Mouse (Mus musculus): ENCODE data around the gene Dnase1l3. TPM values are rescaled to one million over a fixed set of nuclear protein-coding genes. Genes with fewer than 3 reads are reported as not detected.
A peak's percentile ranks its signal among the peaks of the same experiment; 100 is the strongest.

Dnase1l3 gene
- polyA plus RNA-seq, 1 experiment from 2014 or later, result 0.08 TPM

- H3K27me3 ChIP-seq (ENCODE audit: control insufficient read depth, insufficient read depth, low read length), result peaks cover 12% of the 10 kb centered on the region
- no peak overlapping the region for H3K9ac ChIP-seq (replicated peaks; ENCODE audit: low read length)
- DNase-seq (ENCODE audit: low spot score) (no peak), ATAC-seq (replicated peaks; ENCODE audit: insufficient number of reproducible peaks, low FRiP score, low TSS enrichment, low read depth) (no peak)
- H3K9me3 ChIP-seq (replicated peaks; ENCODE audit: control insufficient read depth, low read length), result no peaks in the 10 kb centered on the region
- H3K36me3 ChIP-seq (replicated peaks; ENCODE audit: control insufficient read depth, insufficient read depth, low read depth, low read length), result no peaks in the 10 kb centered on the region
- H3K4me1 ChIP-seq (ENCODE audit: control insufficient read depth, insufficient read depth, low read length), result no peaks in the 10 kb centered on the region
- 23% methylated on average over 17 of the region's 17 CpGs for WGBS
- H3K27ac ChIP-seq (replicated peaks; ENCODE audit: low read depth, low read length), result no peak overlapping the region
- no peak overlapping the region; the same call in 1 of the 2 replicates for H3K4me2 ChIP-seq (ENCODE audit: low read depth, low read length)
- H3K4me3 ChIP-seq (ENCODE audit: low read depth, low read length), result no peak overlapping the region
Measured at GRCm38 (mm10) chr14:8000831-8001685, 6.7 kb upstream of the Dnase1l3 start.

- H3K27me3 ChIP-seq (ENCODE audit: control insufficient read depth, insufficient read depth, low read length), result peaks cover 12% of the 10 kb centered on the region
- H3K4me3 ChIP-seq (ENCODE audit: low read depth, low read length), result no peak overlapping the region
- H3K36me3 ChIP-seq (replicated peaks; ENCODE audit: control insufficient read depth, insufficient read depth, low read depth, low read length), result no peaks in the 10 kb centered on the region
- H3K4me1 ChIP-seq (ENCODE audit: control insufficient read depth, insufficient read depth, low read length), result no peaks in the 10 kb centered on the region
- no peak for DNase-seq (ENCODE audit: low spot score)
- WGBS, result 83% methylated on average over 5 of the region's 5 CpGs
- no peak overlapping the region for H3K27ac ChIP-seq (replicated peaks; ENCODE audit: low read depth, low read length)
- no peak overlapping the region for H3K9ac ChIP-seq (replicated peaks; ENCODE audit: low read length)
- no peak overlapping the region for H3K4me2 ChIP-seq (ENCODE audit: low read depth, low read length)
- ATAC-seq (replicated peaks; ENCODE audit: insufficient number of reproducible peaks, low FRiP score, low TSS enrichment, low read depth), result no peak
- H3K9me3 ChIP-seq (replicated peaks; ENCODE audit: control insufficient read depth, low read length), result no peaks in the 10 kb centered on the region
Measured at GRCm38 (mm10) chr14:8000247-8000646, 5.9 kb upstream of the Dnase1l3 start.

GRCm38 (mm10) chr14:7999435-7999834 is 5.1 kb upstream of the Dnase1l3 start:
- no peaks in the 10 kb centered on the region for H3K9me3 ChIP-seq (replicated peaks; ENCODE audit: control insufficient read depth, low read length)
- DNase-seq (ENCODE audit: low spot score) (no peak), ATAC-seq (replicated peaks; ENCODE audit: insufficient number of reproducible peaks, low FRiP score, low TSS enrichment, low read depth) (no peak)
- H3K4me1 ChIP-seq (ENCODE audit: control insufficient read depth, insufficient read depth, low read length), result no peaks in the 10 kb centered on the region
- H3K36me3 ChIP-seq (replicated peaks; ENCODE audit: control insufficient read depth, insufficient read depth, low read depth, low read length), result no peaks in the 10 kb centered on the region
- H3K27ac ChIP-seq (replicated peaks; ENCODE audit: low read depth, low read length), result no peak overlapping the region
- H3K4me2 ChIP-seq (ENCODE audit: low read depth, low read length), result no peak overlapping the region
- H3K9ac ChIP-seq (replicated peaks; ENCODE audit: low read length), result no peak overlapping the region
- no peak overlapping the region for H3K4me3 ChIP-seq (ENCODE audit: low read depth, low read length)
- WGBS, result 79% methylated on average over 5 of the region's 5 CpGs
- H3K27me3 ChIP-seq (ENCODE audit: control insufficient read depth, insufficient read depth, low read length), result peaks cover 12% of the 10 kb centered on the region

- Histone ChIP-seq H3K27me3 (ENCODE audit: control insufficient read depth, insufficient read depth, low read length) (peaks cover 12% of the 10 kb centered on the region), H3K4me1 (ENCODE audit: control insufficient read depth, insufficient read depth, low read length) (no peaks in the 10 kb centered on the region), H3K4me3 (ENCODE audit: low read depth, low read length) (no peak overlapping the region), H3K9me3 (replicated peaks; ENCODE audit: control insufficient read depth, low read length) (no peaks in the 10 kb centered on the region), H3K27ac (replicated peaks; ENCODE audit: low read depth, low read length) (no peak overlapping the region), H3K4me2 (ENCODE audit: low read depth, low read length) (no peak overlapping the region), H3K36me3 (replicated peaks; ENCODE audit: control insufficient read depth, insufficient read depth, low read depth, low read length) (no peaks in the 10 kb centered on the region), H3K9ac (replicated peaks; ENCODE audit: low read length) (no peak overlapping the region)
- DNase-seq (ENCODE audit: low spot score), result no peak
- ATAC-seq (replicated peaks; ENCODE audit: insufficient number of reproducible peaks, low FRiP score, low TSS enrichment, low read depth), result no peak
- WGBS, result 68% methylated on average over 3 of the region's 3 CpGs
Measured at GRCm38 (mm10) chr14:7999030-7999429, 4.7 kb upstream of the Dnase1l3 start.

- Histone ChIP-seq H3K4me3 (ENCODE audit: low read depth, low read length) (no peak overlapping the region), H3K27ac (replicated peaks; ENCODE audit: low read depth, low read length) (no peak overlapping the region), H3K36me3 (replicated peaks; ENCODE audit: control insufficient read depth, insufficient read depth, low read depth, low read length) (no peaks in the 10 kb centered on the region), H3K9me3 (replicated peaks; ENCODE audit: control insufficient read depth, low read length) (no peaks in the 10 kb centered on the region), H3K4me2 (ENCODE audit: low read depth, low read length) (0 out of 2 replicates have a peak overlapping the region, but pooled peaks have one; percentile 23), H3K27me3 (ENCODE audit: control insufficient read depth, insufficient read depth, low read length) (peaks cover 12% of the 10 kb centered on the region), H3K4me1 (ENCODE audit: control insufficient read depth, insufficient read depth, low read length) (no peaks in the 10 kb centered on the region), H3K9ac (replicated peaks; ENCODE audit: low read length) (peak overlapping the region; percentile 41; the same call in 1 of the 2 replicates)
- no peak for ATAC-seq (replicated peaks; ENCODE audit: insufficient number of reproducible peaks, low FRiP score, low TSS enrichment, low read depth)
- peak; percentile 88 for DNase-seq (ENCODE audit: low spot score)
- 4% methylated on average over 15 of the region's 15 CpGs for WGBS
Measured at GRCm38 (mm10) chr14:7997255-7997696, 2.9 kb upstream of the Dnase1l3 start.

- DNase-seq (ENCODE audit: low spot score) (no peak), ATAC-seq (replicated peaks; ENCODE audit: insufficient number of reproducible peaks, low FRiP score, low TSS enrichment, low read depth) (no peak)
- Histone ChIP-seq H3K9ac (replicated peaks; ENCODE audit: low read length) (no peak overlapping the region), H3K4me1 (ENCODE audit: control insufficient read depth, insufficient read depth, low read length) (no peaks in the 10 kb centered on the region), H3K36me3 (replicated peaks; ENCODE audit: control insufficient read depth, insufficient read depth, low read depth, low read length) (no peaks in the 10 kb centered on the region), H3K4me3 (ENCODE audit: low read depth, low read length) (no peak overlapping the region), H3K27me3 (ENCODE audit: control insufficient read depth, insufficient read depth, low read length) (no peaks in the 10 kb centered on the region), H3K4me2 (ENCODE audit: low read depth, low read length) (no peak overlapping the region), H3K9me3 (replicated peaks; ENCODE audit: control insufficient read depth, low read length) (no peaks in the 10 kb centered on the region), H3K27ac (replicated peaks; ENCODE audit: low read depth, low read length) (no peak overlapping the region)
- WGBS, result 74% methylated on average over 6 of the region's 6 CpGs
Measured at GRCm38 (mm10) chr14:7992158-7992557, 2.2 kb downstream of the Dnase1l3 start.

- H3K27me3 ChIP-seq (ENCODE audit: control insufficient read depth, insufficient read depth, low read length), result no peaks in the 10 kb centered on the region
- no peak for ATAC-seq (replicated peaks; ENCODE audit: insufficient number of reproducible peaks, low FRiP score, low TSS enrichment, low read depth)
- H3K9me3 ChIP-seq (replicated peaks; ENCODE audit: control insufficient read depth, low read length), result no peaks in the 10 kb centered on the region
- DNase-seq (ENCODE audit: low spot score), result no peak
- H3K4me1 ChIP-seq (ENCODE audit: control insufficient read depth, insufficient read depth, low read length), result no peaks in the 10 kb centered on the region
- no peak overlapping the region for H3K4me3 ChIP-seq (ENCODE audit: low read depth, low read length)
- no peak overlapping the region for H3K9ac ChIP-seq (replicated peaks; ENCODE audit: low read length)
- no peak overlapping the region for H3K4me2 ChIP-seq (ENCODE audit: low read depth, low read length)
- H3K36me3 ChIP-seq (replicated peaks; ENCODE audit: control insufficient read depth, insufficient read depth, low read depth, low read length), result no peaks in the 10 kb centered on the region
- 80% methylated on average over 5 of the region's 5 CpGs for WGBS
- H3K27ac ChIP-seq (replicated peaks; ENCODE audit: low read depth, low read length), result no peak overlapping the region
Measured at GRCm38 (mm10) chr14:7991108-7991776, 3.1 kb downstream of the Dnase1l3 start.

- no peaks in the 10 kb centered on the region for H3K9me3 ChIP-seq (replicated peaks; ENCODE audit: control insufficient read depth, low read length)
- no peaks in the 10 kb centered on the region for H3K27me3 ChIP-seq (ENCODE audit: control insufficient read depth, insufficient read depth, low read length)
- 74% methylated on average over 3 of the region's 3 CpGs for WGBS
- H3K27ac ChIP-seq (replicated peaks; ENCODE audit: low read depth, low read length), result no peak overlapping the region
- H3K4me2 ChIP-seq (ENCODE audit: low read depth, low read length), result no peak overlapping the region
- ATAC-seq (replicated peaks; ENCODE audit: insufficient number of reproducible peaks, low FRiP score, low TSS enrichment, low read depth) (no peak), DNase-seq (ENCODE audit: low spot score) (no peak)
- H3K4me1 ChIP-seq (ENCODE audit: control insufficient read depth, insufficient read depth, low read length), result no peaks in the 10 kb centered on the region
- H3K36me3 ChIP-seq (replicated peaks; ENCODE audit: control insufficient read depth, insufficient read depth, low read depth, low read length), result no peaks in the 10 kb centered on the region
- no peak overlapping the region for H3K9ac ChIP-seq (replicated peaks; ENCODE audit: low read length)
- no peak overlapping the region for H3K4me3 ChIP-seq (ENCODE audit: low read depth, low read length)
Measured at GRCm38 (mm10) chr14:7989961-7990360, 4.4 kb downstream of the Dnase1l3 start.

All from embryonic facial prominence, embryonic 11.5 days (tissue).